Mouse (Mus musculus) forebrain, embryonic 11.5 days (tissue): ENCODE measurements at regions not wholly inside any gene's neighbourhood (a gene's known extent, or its start where the extent isn't known, plus 50 kb on each side); places are given as distances from the start of the nearest gene placed in this dataset.

ENCODE experiments used
- ATAC-seq: fragments of 200-750 bp; cut with Nextera tagmentation; replicated peaks from 2 replicates; pipeline ENCODE4 v1.8.0; 2017; ENCODE audit warnings: moderate TSS enrichment; ENCODE audit not compliant: low FRiP score
- DNase-seq: peaks from one replicate; pipeline ENCODE4 v3.0.0-alpha.2; 2017; ENCODE audit warnings: low spot score
- H3K27ac ChIP-seq: fragments of 300-500 bp; sonication (generic); 2 replicates; pipeline ENCODE4 v1.5.1; 2014; ENCODE audit warnings: low read depth, low read length
- H3K27me3 ChIP-seq: fragments of 300-500 bp; sonication (generic); 2 replicates; pipeline ENCODE4 v1.6.1; 2014; ENCODE audit warnings: mild to moderate bottlenecking, low read length, mixed read lengths; ENCODE audit not compliant: control insufficient read depth, insufficient read depth
- H3K36me3 ChIP-seq: fragments of 300-500 bp; sonication (generic); 2 replicates; pipeline ENCODE4 v1.6.1; 2014; ENCODE audit warnings: mild to moderate bottlenecking, low read length, moderate library complexity, mixed read lengths; ENCODE audit not compliant: control insufficient read depth, insufficient read depth
- H3K4me1 ChIP-seq: fragments of 300-500 bp; sonication (generic); replicated peaks from 2 replicates; pipeline ENCODE4 v1.6.1; 2014; ENCODE audit warnings: low read length, mixed read lengths; ENCODE audit not compliant: control insufficient read depth, insufficient read depth
- H3K4me2 ChIP-seq: fragments of 300-500 bp; sonication (generic); 2 replicates; pipeline ENCODE4 v1.6.1; 2014; ENCODE audit warnings: low read depth, mild to moderate bottlenecking, low read length, moderate library complexity, mixed read lengths; ENCODE audit not compliant: severe bottlenecking
- H3K4me3 ChIP-seq: fragments of 300-500 bp; sonication (generic); 2 replicates; pipeline ENCODE4 v1.5.1; 2014; ENCODE audit warnings: low read depth, low read length
- H3K9ac ChIP-seq: fragments of 300-500 bp; sonication (generic); 2 replicates; pipeline ENCODE4 v1.6.1; 2014; ENCODE audit warnings: low read length
- H3K9me3 ChIP-seq: fragments of 300-500 bp; sonication (generic); 2 replicates; pipeline ENCODE4 v1.6.1; 2016; ENCODE audit warnings: low read length, mixed read lengths; ENCODE audit not compliant: control insufficient read depth
- WGBS: fragments of 180-500 bp; shearing (Covaris S2); extraction: QIAGEN DNeasy Blood & Tissue Kit; methylation state at CpG from one replicate; pipeline ENCODE4 v1.1.7; 2014; 5-methylcytosine and 5-hydroxymethylcytosine counted together

DNA sequence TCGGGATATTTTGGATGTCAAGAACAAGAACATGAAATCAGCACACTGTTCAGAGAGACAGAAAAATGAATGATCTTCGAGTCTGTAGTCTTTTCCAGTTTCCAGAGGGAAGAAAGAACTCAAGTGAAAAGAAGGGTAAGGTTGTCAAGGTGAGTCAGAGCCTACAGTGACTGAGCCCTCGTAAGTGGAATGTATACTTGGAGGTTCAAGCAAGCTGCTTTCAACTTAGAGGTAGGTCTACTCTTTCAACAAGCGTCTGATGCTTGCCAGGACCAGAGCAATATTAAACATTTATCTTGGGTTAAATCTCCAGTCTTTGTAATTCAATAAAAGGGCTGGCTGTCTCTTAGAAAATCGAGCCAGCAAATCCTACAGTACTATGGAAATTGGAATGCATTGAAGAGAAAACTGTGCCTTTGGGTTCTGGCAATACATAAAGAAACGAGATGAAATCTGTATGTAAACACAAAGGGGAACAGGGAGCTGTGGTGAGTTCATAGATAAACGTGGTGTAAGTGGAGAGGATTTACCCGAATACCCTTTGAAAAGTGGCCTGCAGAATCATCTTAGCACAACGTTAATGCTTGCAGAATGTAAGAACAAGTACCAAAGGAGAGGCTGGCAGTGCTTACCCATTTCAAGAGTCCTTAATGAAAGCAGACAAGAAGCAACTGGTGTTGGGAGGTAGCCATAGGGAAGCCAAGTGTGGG is 82.2 kb upstream of the Dcn start:
- no peaks in the 10 kb centered on the region for H3K9me3 ChIP-seq
- no peak for DNase-seq
- no peak overlapping the region for H3K4me2 ChIP-seq
- H3K9ac ChIP-seq = no peak overlapping the region
- H3K27ac ChIP-seq = no peak overlapping the region
- WGBS = 62% methylated on average over 9 of the region's 9 CpGs
- ATAC-seq = no peak
- no peaks in the 10 kb centered on the region for H3K27me3 ChIP-seq
- H3K4me1 ChIP-seq = no peaks in the 10 kb centered on the region
- H3K4me3 ChIP-seq = no peak overlapping the region
- H3K36me3 ChIP-seq = no peaks in the 10 kb centered on the region

DNA sequence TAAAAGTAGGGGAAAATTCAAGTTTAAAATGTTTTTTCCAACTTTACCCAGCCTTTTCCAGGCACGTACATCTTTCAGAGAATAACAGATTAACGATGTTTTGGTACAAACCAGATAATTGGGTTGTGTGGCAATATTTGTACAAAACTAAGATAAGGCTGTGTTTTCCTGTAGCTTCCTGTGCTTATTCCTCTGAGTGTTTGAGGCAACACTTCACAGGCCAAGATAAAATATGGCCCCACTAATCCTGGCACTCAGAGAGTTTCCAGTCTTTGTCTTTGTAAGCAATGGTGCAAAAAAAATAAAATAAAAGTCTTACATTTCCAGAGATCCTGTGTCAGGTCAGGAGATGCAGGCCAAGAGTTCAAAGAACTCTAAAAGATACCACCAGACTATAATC is 81.5 kb upstream of the Dcn start:
- H3K4me2 ChIP-seq = no peak overlapping the region
- H3K27me3 ChIP-seq = no peaks in the 10 kb centered on the region
- no peak overlapping the region for H3K4me3 ChIP-seq
- WGBS = 83% methylated on average over 2 of the region's 2 CpGs
- no peak overlapping the region for H3K9ac ChIP-seq
- DNase-seq = no peak
- H3K9me3 ChIP-seq = no peaks in the 10 kb centered on the region
- H3K36me3 ChIP-seq = no peaks in the 10 kb centered on the region
- H3K4me1 ChIP-seq = no peaks in the 10 kb centered on the region
- no peak overlapping the region for H3K27ac ChIP-seq
- ATAC-seq = no peak

DNA sequence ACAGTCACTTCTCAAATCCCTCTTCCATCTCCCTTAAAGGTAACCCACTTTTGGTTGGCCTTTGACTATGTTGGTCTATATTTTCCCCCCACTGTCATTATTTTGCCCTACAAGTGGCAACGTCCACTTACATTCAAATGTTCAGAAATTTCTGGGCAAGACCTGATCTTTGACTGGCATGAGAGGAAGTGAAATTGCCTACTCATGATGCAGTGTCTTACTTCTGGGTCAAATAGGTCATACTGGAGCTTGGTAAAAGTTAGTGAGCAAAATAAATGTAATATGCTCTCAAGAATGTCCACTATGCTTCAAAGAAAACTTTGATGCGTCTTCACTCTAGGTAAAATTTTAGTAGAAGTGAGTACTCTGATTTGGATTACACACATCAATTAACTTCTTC is 76.9 kb upstream of the Dcn start:
- no peaks in the 10 kb centered on the region for H3K9me3 ChIP-seq
- no peak overlapping the region for H3K4me3 ChIP-seq
- DNase-seq (no peak), ATAC-seq (no peak)
- no peaks in the 10 kb centered on the region for H3K27me3 ChIP-seq
- WGBS = 86% methylated on average over 2 of the region's 2 CpGs
- no peak overlapping the region for H3K9ac ChIP-seq
- no peak overlapping the region for H3K27ac ChIP-seq
- H3K4me2 ChIP-seq = no peak overlapping the region
- no peaks in the 10 kb centered on the region for H3K4me1 ChIP-seq
- no peaks in the 10 kb centered on the region for H3K36me3 ChIP-seq

DNA sequence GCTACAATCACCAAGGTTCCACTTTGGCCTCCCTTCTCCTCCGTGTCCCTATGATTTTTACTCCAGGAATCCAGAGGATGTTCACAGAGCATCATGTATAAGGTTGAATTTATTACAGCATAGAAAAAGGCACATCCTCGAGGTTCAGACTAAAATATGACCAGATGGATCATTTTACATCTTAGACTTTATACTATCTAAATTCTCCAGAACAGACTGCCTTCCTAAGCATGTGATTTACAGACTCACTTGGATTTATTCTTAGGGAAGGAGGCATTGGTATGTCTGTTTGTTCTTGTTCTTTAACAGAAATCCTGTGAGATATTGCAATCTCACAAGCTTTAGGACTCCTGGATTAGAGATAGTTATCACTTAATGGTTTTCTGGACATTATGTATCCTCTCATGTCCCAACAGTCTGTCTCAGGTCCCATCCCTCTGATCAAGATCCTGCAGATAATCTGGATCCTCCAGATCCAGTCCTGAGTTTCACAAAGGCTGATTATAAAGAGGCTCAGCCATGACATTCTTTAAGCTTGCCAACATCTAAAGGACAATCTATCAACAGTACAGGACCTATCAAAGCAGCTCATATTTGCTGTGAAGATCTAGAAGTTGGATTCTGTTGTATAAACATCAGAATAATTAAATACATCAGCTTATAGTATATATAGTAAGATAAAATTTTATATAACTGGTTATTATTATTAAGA is 75.2 kb upstream of the Dcn start:
- DNase-seq (no peak), ATAC-seq (no peak)
- Histone ChIP-seq H3K4me1 (no peaks in the 10 kb centered on the region), H3K4me2 (no peak overlapping the region), H3K9ac (no peak overlapping the region), H3K9me3 (no peaks in the 10 kb centered on the region), H3K4me3 (no peak overlapping the region), H3K27ac (no peak overlapping the region), H3K27me3 (no peaks in the 10 kb centered on the region), H3K36me3 (no peaks in the 10 kb centered on the region)
- WGBS = 74% methylated on average over 2 of the region's 2 CpGs

DNA sequence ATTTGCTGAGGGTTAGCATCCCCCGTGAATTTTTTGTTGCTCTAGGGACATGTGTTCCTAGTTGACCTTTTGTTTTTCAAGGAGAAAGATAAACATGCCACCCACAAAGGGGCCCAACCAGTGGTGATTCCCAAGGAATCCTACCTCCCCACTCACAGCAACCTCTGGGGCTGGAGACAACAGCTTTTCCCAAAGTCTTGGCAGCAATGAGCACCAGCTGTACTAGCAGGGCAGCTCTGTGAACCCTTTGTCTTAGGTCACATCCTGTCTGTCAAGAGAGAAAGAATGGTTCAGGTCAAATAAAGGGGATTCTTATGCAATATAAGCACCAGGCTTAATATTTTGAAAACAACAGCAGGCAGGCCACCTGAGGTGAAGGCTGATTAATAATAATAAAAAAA is 70.2 kb upstream of the Dcn start:
- ATAC-seq = no peak
- no peak overlapping the region for H3K4me3 ChIP-seq
- WGBS = 68% methylated on average over 1 of the region's 1 CpGs
- H3K4me1 ChIP-seq = no peaks in the 10 kb centered on the region
- no peak overlapping the region for H3K9ac ChIP-seq
- DNase-seq = peak; percentile 51
- H3K27ac ChIP-seq = no peak overlapping the region
- no peak overlapping the region for H3K4me2 ChIP-seq
- no peaks in the 10 kb centered on the region for H3K36me3 ChIP-seq
- no peaks in the 10 kb centered on the region for H3K27me3 ChIP-seq
- no peaks in the 10 kb centered on the region for H3K9me3 ChIP-seq

DNA sequence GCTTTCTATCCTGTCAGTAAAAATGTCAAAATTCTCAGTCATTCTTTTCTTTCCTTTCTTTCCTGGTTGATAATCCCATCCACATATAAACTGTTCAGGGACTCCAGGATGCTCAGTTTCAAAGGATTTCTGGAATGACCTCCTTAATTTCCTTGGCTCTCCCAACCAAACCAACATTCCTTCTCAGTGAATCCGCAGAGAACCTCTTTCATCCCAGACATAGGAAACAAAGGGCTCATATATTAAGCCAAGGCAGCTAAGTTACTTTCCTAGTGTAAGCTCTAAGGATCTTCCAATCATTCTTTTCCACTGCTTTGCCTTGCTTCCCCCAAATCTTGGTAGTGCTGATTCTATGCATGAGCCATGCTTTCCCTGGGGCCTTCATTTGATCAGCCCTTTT is 69.5 kb upstream of the Dcn start:
- no peak overlapping the region for H3K9ac ChIP-seq
- H3K4me2 ChIP-seq = no peak overlapping the region
- no peaks in the 10 kb centered on the region for H3K27me3 ChIP-seq
- no peaks in the 10 kb centered on the region for H3K4me1 ChIP-seq
- DNase-seq (no peak), ATAC-seq (no peak)
- no peaks in the 10 kb centered on the region for H3K9me3 ChIP-seq
- 75% methylated on average over 1 of the region's 1 CpGs for WGBS
- H3K27ac ChIP-seq = no peak overlapping the region
- no peak overlapping the region for H3K4me3 ChIP-seq
- H3K36me3 ChIP-seq = no peaks in the 10 kb centered on the region

DNA sequence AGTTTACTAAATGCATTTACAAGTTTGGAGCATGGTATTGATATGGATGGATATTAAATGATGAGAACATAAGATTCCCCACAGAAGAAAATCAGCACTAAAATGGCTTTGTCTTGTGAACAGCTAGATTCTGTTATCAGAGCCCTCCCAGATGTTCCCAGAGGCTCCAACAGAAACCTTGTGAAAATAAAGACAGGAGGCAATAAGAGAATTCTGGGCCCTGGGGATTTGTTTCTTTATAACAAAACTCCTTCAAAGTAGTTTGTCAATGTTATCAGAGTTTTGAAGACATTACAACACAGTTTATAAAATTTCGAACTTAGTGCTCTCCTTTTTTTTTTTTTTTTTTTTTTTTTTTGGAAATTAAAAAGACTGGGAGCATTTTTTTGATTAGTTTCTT is 56.8 kb upstream of the Dcn start:
- no peak for ATAC-seq
- 27% methylated on average over 1 of the region's 1 CpGs for WGBS
- Histone ChIP-seq H3K9ac (no peak overlapping the region), H3K9me3 (no peaks in the 10 kb centered on the region), H3K27ac (no peak overlapping the region), H3K27me3 (no peaks in the 10 kb centered on the region), H3K4me3 (no peak overlapping the region), H3K4me2 (no peak overlapping the region), H3K4me1 (no peaks in the 10 kb centered on the region), H3K36me3 (no peaks in the 10 kb centered on the region)
- no peak for DNase-seq

DNA sequence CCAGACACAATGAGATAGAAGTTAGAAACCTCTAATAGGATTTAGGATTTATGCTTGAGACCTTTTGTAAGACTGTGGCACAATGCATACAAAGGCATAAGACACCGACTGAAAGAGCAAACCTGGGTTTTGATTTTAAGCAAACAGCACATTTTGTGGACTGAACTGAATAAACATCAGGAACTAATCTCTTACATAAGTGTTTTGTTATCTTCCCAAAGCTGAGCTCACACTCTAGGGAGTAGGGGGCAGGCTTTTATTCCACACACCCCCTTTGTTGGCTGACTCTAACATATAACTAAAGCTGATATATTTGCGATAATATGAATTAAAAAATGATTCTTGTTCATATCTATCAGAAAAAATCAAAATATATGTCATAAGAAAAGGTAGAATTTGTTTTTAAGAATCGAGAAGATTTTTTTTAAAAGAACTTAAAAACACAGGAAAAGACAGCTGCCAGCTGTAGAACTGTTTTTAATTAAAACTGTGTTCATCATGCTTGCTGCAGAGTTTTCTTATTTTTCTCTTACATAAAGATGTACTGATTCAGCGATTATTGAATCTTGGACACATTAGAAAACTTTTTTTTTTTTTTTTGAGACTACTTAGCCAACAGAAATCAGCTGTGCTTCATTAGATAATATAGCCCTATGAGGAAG is 56.2 kb upstream of the Dcn start:
- Histone ChIP-seq H3K9me3 (no peaks in the 10 kb centered on the region), H3K27ac (no peak overlapping the region), H3K36me3 (no peaks in the 10 kb centered on the region), H3K4me1 (no peaks in the 10 kb centered on the region), H3K4me3 (no peak overlapping the region), H3K9ac (no peak overlapping the region), H3K4me2 (no peak overlapping the region), H3K27me3 (no peaks in the 10 kb centered on the region)
- DNase-seq = no peak
- 49% methylated on average over 4 of the region's 4 CpGs for WGBS
- no peak for ATAC-seq
